Mouse (Mus musculus) kidney, postnatal 0 days (tissue): Measurements from ENCODE around the gene Sphk2. TPM values are rescaled to one million over a fixed set of nuclear protein-coding genes. Genes with fewer than 3 reads are reported as not detected.

ENCODE experiments used
- ATAC-seq: fragments of 200-750 bp; cut with Nextera tagmentation; replicated peaks from 2 replicates; pipeline ENCODE4 v1.8.0; 2017; ENCODE audit warnings: low read depth, moderate number of reproducible peaks, moderate TSS enrichment, moderate library complexity; ENCODE audit not compliant: low FRiP score
- DNase-seq: peaks from one replicate; pipeline ENCODE4 v3.0.0-alpha.2; 2016; ENCODE audit warnings: low spot score
- H3K27ac ChIP-seq: fragments of 300-500 bp; sonication (generic); 2 replicates; pipeline ENCODE4 v1.5.1; 2014; ENCODE audit warnings: mild to moderate bottlenecking
- H3K27me3 ChIP-seq: fragments of 300-500 bp; sonication (generic); 2 replicates; pipeline ENCODE4 v1.6.1; 2014; ENCODE audit warnings: low read length, mixed read lengths; ENCODE audit not compliant: insufficient read depth
- H3K36me3 ChIP-seq: fragments of 300-500 bp; sonication (generic); 2 replicates; pipeline ENCODE4 v1.6.1; 2014; ENCODE audit warnings: low read length, mixed read lengths; ENCODE audit not compliant: insufficient read depth
- H3K4me1 ChIP-seq: fragments of 300-500 bp; sonication (generic); replicated peaks from 2 replicates; pipeline ENCODE4 v1.6.1; 2014; ENCODE audit warnings: antibody characterized with exemption, low read length, mixed read lengths; ENCODE audit not compliant: insufficient read depth
- H3K4me2 ChIP-seq: fragments of 300-500 bp; sonication (generic); 2 replicates; pipeline ENCODE4 v1.6.1; 2014; ENCODE audit warnings: mild to moderate bottlenecking, low read length, moderate library complexity, mixed read lengths
- H3K4me3 ChIP-seq: fragments of 300-500 bp; sonication (generic); replicated peaks from 2 replicates; pipeline ENCODE4 v1.5.1; 2014; ENCODE audit warnings: low read depth, low read length
- H3K9ac ChIP-seq: fragments of 300-500 bp; sonication (generic); 2 replicates; pipeline ENCODE4 v1.6.1; 2014; ENCODE audit warnings: low read depth, low read length
- H3K9me3 ChIP-seq: fragments of 300-500 bp; sonication (generic); replicated peaks from 2 replicates; pipeline ENCODE4 v1.6.1; 2016; ENCODE audit warnings: low read length, inconsistent platforms, mixed read lengths
- CTCF ChIP-seq: IDR thresholded peaks from 2 replicates; pipeline ENCODE4 v1.5.1; 2016; ENCODE audit warnings: antibody characterized with exemption, low read depth, mild to moderate bottlenecking, moderate library complexity
- WGBS: fragments of 180-500 bp; shearing (Covaris S2); extraction: QIAGEN DNeasy Blood & Tissue Kit; methylation state at CpG from one replicate; pipeline ENCODE4 v1.1.7; 2014; 5-methylcytosine and 5-hydroxymethylcytosine counted together
- polyA plus RNA-seq: library from polyadenylated mRNA; unstranded; fragments of >200 nt; fragmentation: Nextera tagmentation; extraction: Ambion mirVana; gene quantifications from 2 replicates; pipeline ENCODE4 v1.2.1, GENCODE M21; 2015

The Sphk2 gene
- polyA plus RNA-seq, 1 experiment from 2014 or later = 20.8 TPM

DNA sequence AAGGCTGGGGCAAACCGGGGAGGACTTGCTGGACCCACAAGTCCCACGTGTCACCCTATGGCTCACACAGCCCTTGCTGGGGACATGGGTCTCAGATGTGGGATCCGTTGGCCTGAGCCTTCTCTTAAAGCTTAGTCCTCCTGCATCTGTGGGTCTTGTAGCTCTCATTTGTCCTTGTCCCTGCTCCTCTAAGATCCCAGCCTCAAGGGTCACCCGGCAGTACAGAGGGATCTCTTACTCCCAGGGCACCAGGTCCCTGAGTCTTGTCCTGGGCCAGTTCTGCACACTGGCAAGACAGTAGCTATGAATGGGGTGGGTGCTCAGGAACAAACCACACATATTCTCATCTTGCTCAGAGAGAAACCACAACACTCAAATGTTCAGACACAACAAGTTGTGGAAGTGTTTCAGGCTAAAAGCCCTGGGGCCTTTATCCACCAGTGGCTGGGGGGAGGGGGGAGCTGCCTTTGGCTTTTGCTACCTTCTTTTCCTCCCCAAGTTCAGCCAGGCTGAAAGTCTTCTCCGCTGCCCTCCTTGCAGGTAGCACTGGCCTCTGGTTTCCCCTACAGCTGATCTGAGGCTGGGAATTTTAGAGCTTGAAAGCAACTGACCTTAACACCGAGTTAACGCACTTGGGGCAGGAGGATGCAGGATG, 34.3 kb downstream of the Sphk2 start, which contains the start of gene Ntn5:
Ntn5 (plus strand) TSS at position 627 of the 655 bp plus-strand sequence.
- no peak within 1 kb of the TSS for H3K4me2 ChIP-seq
- 65% methylated on average over 7 of the region's 7 CpGs for WGBS
- H3K4me1 ChIP-seq = peaks cover 18% of the 10 kb centered on the region
- no peaks in the 10 kb centered on the region for H3K27me3 ChIP-seq
- H3K27ac ChIP-seq = no peak within 1 kb of the TSS
- H3K4me3 ChIP-seq = no peak within 1 kb of the TSS
- H3K9me3 ChIP-seq = no peaks in the 10 kb centered on the region
- no peak for DNase-seq
- H3K9ac ChIP-seq = no peak within 1 kb of the TSS
- no peak for TF ChIP-seq CTCF
- no peaks in the 10 kb centered on the region for H3K36me3 ChIP-seq
- ATAC-seq = no peak

DNA sequence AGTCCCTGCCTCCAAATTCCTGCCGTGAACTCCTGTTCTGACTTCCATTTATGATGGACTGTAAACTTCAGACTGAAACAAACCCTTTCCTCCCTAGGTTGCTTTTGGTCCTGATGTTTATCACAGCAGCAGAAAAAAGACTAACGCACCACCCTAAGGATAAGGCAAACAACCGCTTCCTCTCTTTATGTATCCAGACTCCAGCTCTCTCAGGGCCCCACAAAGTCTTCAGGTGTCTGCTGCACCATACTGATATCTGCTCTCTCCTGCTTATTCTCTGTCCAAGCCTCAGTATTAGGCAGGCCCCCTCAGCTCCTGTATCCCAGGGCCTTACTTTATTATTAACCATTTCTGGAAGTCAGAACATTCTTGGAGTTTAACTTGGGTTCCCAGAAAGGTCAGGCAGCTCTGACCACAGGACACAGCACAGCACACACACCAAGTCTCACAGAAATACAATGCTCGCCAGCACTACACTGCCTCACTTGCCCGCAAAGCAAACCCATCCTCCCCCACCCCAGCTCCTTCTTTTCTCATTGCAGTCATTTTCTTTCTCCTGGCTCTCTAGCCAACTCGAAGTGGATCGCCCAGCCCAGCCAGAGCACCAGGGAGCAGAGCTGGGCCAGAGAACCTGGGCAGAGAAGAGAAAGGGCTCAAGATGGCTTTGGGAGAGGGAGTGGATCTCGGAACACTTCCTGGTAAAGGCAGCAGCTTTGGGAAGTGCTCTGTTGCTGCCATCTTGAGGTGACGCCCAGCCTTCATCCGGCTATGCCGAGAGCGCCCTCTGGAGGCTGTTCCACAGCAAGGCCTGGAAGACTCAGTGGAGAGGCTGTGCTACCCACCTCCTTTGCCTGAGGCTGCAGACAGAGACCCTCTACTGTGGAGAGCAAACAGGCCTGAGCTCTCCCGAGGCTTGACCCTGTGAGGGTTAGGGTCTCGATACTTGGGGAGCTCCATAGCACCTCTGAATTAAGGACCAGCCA, 35.4 kb downstream of the Sphk2 start:
- Histone ChIP-seq H3K4me2 (peak overlapping the region; percentile 38; the same call in 1 of the 2 replicates), H3K4me3 (no peak overlapping the region), H3K27me3 (no peaks in the 10 kb centered on the region), H3K9ac (peak overlapping the region; percentile 42; the same call in 1 of the 2 replicates), H3K4me1 (peaks cover 18% of the 10 kb centered on the region), H3K27ac (peak overlapping the region; percentile 77), H3K36me3 (no peaks in the 10 kb centered on the region), H3K9me3 (no peaks in the 10 kb centered on the region)
- ATAC-seq = peak; percentile 53
- WGBS = 24% methylated on average over 14 of the region's 14 CpGs
- DNase-seq = peak; percentile 97
- peak; percentile 100 for TF ChIP-seq CTCF

GRCm38 (mm10) chr7:45681046-45681736, 36.6 kb downstream of the Sphk2 start:
- Histone ChIP-seq H3K36me3 (no peaks in the 10 kb centered on the region), H3K4me1 (peaks cover 13% of the 10 kb centered on the region), H3K4me2 (no peak overlapping the region), H3K4me3 (no peak overlapping the region), H3K9ac (no peak overlapping the region), H3K27me3 (no peaks in the 10 kb centered on the region), H3K27ac (no peak overlapping the region), H3K9me3 (no peaks in the 10 kb centered on the region)
- WGBS = 82% methylated on average over 8 of the region's 8 CpGs
- TF ChIP-seq CTCF = no peak
- DNase-seq (no peak), ATAC-seq (no peak)

DNA sequence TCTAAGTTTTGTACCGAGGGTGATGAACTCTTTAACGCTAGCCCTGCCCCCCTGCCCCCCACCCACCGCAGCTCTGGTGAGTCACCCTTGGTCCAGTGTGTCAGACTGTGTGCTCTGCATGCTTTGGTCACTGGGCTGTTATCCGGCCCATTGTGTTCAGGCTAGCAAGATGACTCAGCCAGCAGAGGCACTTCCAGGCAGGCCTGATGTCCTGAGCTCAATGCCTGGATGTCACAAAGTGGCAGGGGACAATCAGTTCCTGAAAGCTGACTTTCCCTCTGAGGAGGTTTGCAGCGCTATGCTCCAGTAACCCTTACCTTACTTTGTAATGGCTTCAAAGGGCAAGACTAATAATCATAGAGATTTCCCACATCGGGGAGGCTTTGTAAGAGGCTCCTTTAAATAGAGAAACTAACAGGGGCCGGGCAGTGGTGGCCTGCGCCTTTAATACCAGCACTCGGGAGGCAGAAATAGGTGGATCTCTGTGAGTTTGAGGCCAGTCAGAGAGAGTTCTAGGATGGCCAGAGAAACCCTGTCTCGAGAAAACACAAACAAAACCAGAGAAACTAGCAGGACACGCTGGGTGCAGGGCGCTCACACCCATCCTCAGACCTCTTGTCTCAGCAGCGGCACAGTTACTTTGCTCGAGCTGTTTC, 37.7 kb downstream of the Sphk2 start:
- Histone ChIP-seq H3K9me3 (no peaks in the 10 kb centered on the region), H3K27me3 (no peaks in the 10 kb centered on the region), H3K4me1 (peaks cover 13% of the 10 kb centered on the region), H3K4me3 (no peak overlapping the region), H3K9ac (no peak overlapping the region; the same call in 1 of the 2 replicates), H3K4me2 (no peak overlapping the region), H3K27ac (peak overlapping the region; percentile 68), H3K36me3 (no peaks in the 10 kb centered on the region)
- TF ChIP-seq CTCF = no peak
- peak; percentile 61 for DNase-seq
- peak; percentile 68 for ATAC-seq
- WGBS = 58% methylated on average over 14 of the region's 14 CpGs

GRCm38 (mm10) chr7:45678513-45678912, 39.3 kb downstream of the Sphk2 start:
- Histone ChIP-seq H3K9me3 (no peaks in the 10 kb centered on the region), H3K4me3 (no peak overlapping the region), H3K27me3 (no peaks in the 10 kb centered on the region), H3K4me1 (peaks cover 13% of the 10 kb centered on the region), H3K27ac (no peak overlapping the region), H3K4me2 (no peak overlapping the region), H3K36me3 (no peaks in the 10 kb centered on the region), H3K9ac (no peak overlapping the region)
- WGBS = 91% methylated on average over 14 of the region's 14 CpGs
- ATAC-seq (no peak), DNase-seq (no peak)
- no peak for TF ChIP-seq CTCF
